Mouse (Mus musculus): ENCODE measurements around the gene Larp4b. TPM values are rescaled to one million over a fixed set of nuclear protein-coding genes. Genes with fewer than 3 reads are reported as not detected.

Gene Larp4b
- polyA plus RNA-seq, 1 experiment from 2014 or later = 38.1 TPM

DNA sequence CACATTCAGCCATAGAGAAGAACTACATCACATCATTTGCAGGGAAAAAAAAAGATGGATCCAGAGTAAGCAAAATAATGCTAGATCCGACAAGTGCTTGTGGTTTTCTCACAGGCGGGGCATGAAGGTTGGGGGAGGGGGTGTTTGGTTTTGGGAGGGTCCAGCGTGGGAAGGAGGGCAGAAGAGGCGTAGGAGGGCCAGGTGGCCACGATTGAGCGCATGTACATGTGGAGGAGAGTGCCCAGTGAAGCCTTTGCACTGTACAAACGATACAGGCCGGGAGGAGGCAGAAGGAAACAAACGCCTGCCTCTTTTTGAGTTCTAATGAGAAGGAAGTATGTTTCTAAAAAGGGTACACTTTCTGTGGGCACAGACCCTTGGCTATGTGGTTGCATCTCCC, 60.1 kb downstream of the Larp4b start:
- no peak overlapping the region for H3K27ac ChIP-seq (replicated peaks)
- no peak for ATAC-seq (ENCODE audit: low FRiP score, low read depth)
- WGBS = 93% methylated on average over 9 of the region's 9 CpGs
- H3K36me3 ChIP-seq = peaks cover 47% of the 10 kb centered on the region
- no peak overlapping the region for H3K9ac ChIP-seq
- no peak overlapping the region for H3K4me3 ChIP-seq
- H3K4me2 ChIP-seq = no peak overlapping the region
- no peaks in the 10 kb centered on the region for H3K4me1 ChIP-seq (replicated peaks)
- no peaks in the 10 kb centered on the region for H3K9me3 ChIP-seq
- no peaks in the 10 kb centered on the region for H3K27me3 ChIP-seq

DNA sequence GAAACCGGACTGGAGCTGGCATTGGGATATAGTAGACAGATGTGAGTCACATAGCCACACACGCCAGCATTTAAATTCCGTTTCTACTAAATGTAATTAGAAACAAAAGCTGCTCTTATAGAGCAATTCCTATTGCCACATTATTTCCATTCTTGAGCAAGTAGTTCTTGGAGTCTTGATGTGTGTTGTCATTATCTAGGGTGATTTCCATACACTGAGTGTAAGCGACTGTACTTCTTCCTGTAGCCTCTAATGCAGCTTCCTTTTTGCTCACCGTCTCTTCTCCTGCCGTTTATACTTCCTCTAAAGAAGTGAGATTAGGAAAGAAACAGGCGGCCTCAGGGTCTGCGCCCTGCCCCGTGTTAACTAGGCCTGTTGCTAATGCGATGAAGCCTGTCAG, 65.6 kb downstream of the Larp4b start:
- H3K9ac ChIP-seq = no peak overlapping the region
- no peaks in the 10 kb centered on the region for H3K9me3 ChIP-seq
- no peak overlapping the region for H3K4me2 ChIP-seq
- H3K4me3 ChIP-seq = no peak overlapping the region
- no peaks in the 10 kb centered on the region for H3K27me3 ChIP-seq
- 96% methylated on average over 10 of the region's 10 CpGs for WGBS
- H3K36me3 ChIP-seq = peaks cover 49% of the 10 kb centered on the region
- no peak for ATAC-seq (ENCODE audit: low FRiP score, low read depth)
- H3K27ac ChIP-seq (replicated peaks) = no peak overlapping the region
- H3K4me1 ChIP-seq (replicated peaks) = no peaks in the 10 kb centered on the region

DNA sequence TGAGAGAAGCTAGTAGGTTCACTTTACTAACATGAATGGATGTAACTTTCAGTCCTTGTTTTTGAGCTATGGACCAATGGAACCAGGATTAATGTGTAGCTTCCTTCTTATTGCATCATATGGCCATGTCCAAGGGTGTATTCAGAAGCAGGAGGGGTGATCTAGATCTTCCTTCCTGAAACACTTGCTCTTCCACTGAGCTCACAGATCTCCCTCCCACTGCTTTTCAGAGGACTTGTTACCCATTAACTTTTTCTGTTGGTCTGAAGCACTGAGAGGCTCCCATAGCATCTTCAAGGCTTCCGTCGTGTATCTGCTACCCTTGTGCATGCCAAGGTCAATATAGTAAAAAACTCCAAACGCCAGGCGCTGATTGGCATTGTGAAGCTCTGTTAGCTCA, 69.2 kb downstream of the Larp4b start:
- WGBS = 97% methylated on average over 4 of the region's 4 CpGs
- Histone ChIP-seq H3K4me3 (no peak overlapping the region), H3K27ac (replicated peaks) (no peak overlapping the region), H3K9me3 (no peaks in the 10 kb centered on the region), H3K36me3 (peaks cover 60% of the 10 kb centered on the region), H3K4me1 (replicated peaks) (no peaks in the 10 kb centered on the region), H3K4me2 (no peak overlapping the region), H3K27me3 (no peaks in the 10 kb centered on the region), H3K9ac (no peak overlapping the region)
- ATAC-seq (ENCODE audit: low FRiP score, low read depth) = no peak

DNA sequence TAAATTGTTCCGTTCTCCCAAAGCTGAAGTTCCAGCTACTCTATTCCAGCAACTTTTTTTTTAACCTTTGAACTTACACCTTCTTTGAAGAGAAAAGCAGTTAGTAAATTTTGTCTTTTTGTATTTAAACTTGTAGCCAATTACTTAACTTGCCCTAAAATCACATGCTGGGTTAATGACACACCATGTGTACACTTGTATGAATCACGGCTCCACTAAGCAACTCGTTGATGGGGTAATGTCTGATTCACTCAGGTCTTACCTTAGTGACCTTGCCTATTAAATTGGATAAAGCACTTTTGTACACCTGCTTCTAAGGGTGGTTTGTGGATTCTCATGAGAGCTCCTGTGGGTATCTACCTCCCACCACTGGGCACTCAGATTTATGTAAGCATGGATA, 74.2 kb downstream of the Larp4b start:
- H3K27ac ChIP-seq (replicated peaks) = no peak overlapping the region
- H3K36me3 ChIP-seq = peaks cover 56% of the 10 kb centered on the region
- H3K4me2 ChIP-seq = no peak overlapping the region
- H3K9me3 ChIP-seq = no peaks in the 10 kb centered on the region
- H3K9ac ChIP-seq = no peak overlapping the region
- H3K4me1 ChIP-seq (replicated peaks) = no peaks in the 10 kb centered on the region
- no peak overlapping the region for H3K4me3 ChIP-seq
- no peak for ATAC-seq (ENCODE audit: low FRiP score, low read depth)
- 90% methylated on average over 3 of the region's 3 CpGs for WGBS
- no peaks in the 10 kb centered on the region for H3K27me3 ChIP-seq

DNA sequence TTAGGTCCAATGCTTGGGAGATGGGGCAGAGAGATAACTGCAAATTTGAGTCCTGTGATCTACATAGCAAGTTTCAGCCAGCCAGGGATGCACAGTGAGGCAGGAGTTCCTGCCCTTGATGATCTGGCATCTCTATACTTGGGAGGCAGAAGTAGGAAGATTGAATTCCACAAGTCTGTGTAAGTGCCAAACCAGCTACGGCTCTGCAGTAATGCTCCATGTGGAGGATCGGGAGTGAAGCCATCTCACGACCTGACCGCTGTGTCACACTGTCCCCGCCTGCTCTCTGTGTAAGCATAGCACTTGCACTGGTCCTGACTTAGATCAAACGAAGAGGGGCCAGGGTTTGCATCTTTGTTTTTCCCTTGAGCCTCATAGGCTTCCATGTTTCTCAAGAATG, 75.9 kb downstream of the Larp4b start:
- Histone ChIP-seq H3K36me3 (peaks cover 62% of the 10 kb centered on the region), H3K9me3 (no peaks in the 10 kb centered on the region), H3K4me1 (replicated peaks) (no peaks in the 10 kb centered on the region), H3K27ac (replicated peaks) (no peak overlapping the region), H3K9ac (no peak overlapping the region), H3K4me3 (no peak overlapping the region), H3K27me3 (no peaks in the 10 kb centered on the region), H3K4me2 (no peak overlapping the region)
- 92% methylated on average over 6 of the region's 6 CpGs for WGBS
- ATAC-seq (ENCODE audit: low FRiP score, low read depth) = no peak

DNA sequence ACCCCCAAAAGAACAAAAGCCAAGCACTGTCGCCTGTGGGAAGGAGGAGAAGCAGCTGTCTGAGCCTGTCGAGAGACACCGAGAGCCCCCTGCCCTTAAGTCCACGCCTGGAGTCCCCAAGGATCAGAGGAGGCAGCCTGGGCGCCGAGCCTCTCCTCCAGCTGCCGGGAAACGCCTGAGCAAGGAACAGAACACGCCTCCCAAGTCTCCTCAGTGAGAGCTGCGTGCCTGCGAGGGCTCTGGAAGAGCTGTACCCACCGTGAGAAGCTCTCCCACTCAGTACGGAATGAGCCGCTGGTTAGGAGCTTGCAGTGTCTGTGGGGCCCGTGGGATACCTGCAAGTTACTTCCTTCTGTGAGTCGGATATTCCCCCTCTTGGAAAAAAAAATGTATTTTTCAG, 77.0 kb downstream of the Larp4b start:
- Histone ChIP-seq H3K27me3 (no peaks in the 10 kb centered on the region), H3K4me3 (no peak overlapping the region), H3K9me3 (no peaks in the 10 kb centered on the region), H3K4me1 (replicated peaks) (no peaks in the 10 kb centered on the region), H3K4me2 (no peak overlapping the region), H3K36me3 (peaks cover 54% of the 10 kb centered on the region), H3K9ac (no peak overlapping the region), H3K27ac (replicated peaks) (no peak overlapping the region)
- 87% methylated on average over 16 of the region's 16 CpGs for WGBS
- no peak for ATAC-seq (ENCODE audit: low FRiP score, low read depth)

DNA sequence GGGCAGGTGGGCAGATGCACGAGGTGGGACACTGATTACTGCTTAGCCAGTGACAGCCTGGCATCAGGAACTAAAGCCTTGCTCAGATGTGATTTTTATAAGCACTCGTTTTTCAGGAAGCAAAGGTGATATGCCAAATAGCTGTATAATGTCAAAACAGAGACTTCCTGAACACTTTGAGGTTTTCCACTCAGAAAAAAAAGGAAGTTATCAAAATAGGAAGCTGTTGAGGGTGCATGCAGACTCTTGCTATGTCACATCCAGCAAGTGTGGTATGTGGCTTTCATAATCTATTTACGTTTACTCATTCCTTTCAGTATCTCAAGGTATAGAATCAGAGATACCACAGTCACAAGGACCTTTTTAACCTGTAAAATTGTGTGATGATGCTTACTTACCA, 79.7 kb downstream of the Larp4b start:
- H3K4me2 ChIP-seq = no peak overlapping the region
- 91% methylated on average over 3 of the region's 3 CpGs for WGBS
- peaks cover 33% of the 10 kb centered on the region for H3K36me3 ChIP-seq
- no peak overlapping the region for H3K9ac ChIP-seq
- no peaks in the 10 kb centered on the region for H3K9me3 ChIP-seq
- no peak overlapping the region for H3K4me3 ChIP-seq
- H3K27ac ChIP-seq (replicated peaks) = no peak overlapping the region
- no peaks in the 10 kb centered on the region for H3K27me3 ChIP-seq
- H3K4me1 ChIP-seq (replicated peaks) = no peaks in the 10 kb centered on the region
- no peak for ATAC-seq (ENCODE audit: low FRiP score, low read depth)

DNA sequence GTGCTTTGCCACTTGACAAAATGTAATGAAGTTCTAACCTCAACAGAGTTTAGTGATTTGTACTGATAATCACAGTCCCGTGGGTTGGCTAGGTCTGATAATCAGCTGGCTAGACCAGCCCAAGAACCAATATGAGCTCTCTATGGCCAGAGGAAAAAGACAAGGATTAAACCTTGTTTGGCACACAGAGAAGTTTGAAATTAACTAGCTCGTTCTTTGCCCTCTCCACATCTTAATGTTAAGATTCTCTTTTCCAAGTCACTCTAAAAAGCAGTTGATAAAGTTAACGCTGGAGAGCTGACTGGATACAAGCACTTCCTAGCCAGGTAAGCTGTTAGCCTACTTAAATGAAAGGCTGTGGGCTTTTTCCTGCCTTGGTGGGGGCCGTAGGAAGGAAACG, 81.5 kb downstream of the Larp4b start:
- Histone ChIP-seq H3K4me1 (replicated peaks) (no peaks in the 10 kb centered on the region), H3K27me3 (no peaks in the 10 kb centered on the region), H3K4me2 (no peak overlapping the region), H3K36me3 (peaks cover 20% of the 10 kb centered on the region), H3K9ac (no peak overlapping the region), H3K9me3 (no peaks in the 10 kb centered on the region), H3K4me3 (no peak overlapping the region), H3K27ac (replicated peaks) (no peak overlapping the region)
- WGBS = 92% methylated on average over 5 of the region's 5 CpGs
- ATAC-seq (ENCODE audit: low FRiP score, low read depth) = no peak

DNA sequence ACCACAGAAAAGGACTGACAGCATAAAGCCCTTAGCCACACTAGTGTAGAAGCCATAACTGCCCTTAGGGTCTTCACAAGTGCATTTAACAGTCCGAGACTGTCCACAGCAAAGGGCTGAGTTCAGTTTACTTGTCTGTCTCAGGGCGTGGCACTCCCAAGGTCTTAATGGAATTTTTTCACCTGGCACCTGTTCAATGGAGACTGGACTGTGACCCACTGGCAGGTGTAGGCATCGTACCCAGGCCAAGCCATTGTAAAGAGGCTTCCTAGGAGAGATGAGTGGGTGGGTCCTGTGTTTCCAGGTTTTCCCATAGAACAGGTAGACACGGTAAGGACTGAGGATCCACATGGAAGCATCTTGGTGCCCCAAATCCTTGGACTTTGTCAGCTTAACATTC, 84.6 kb downstream of the Larp4b start:
- H3K9ac ChIP-seq = no peak overlapping the region
- H3K9me3 ChIP-seq = no peaks in the 10 kb centered on the region
- no peaks in the 10 kb centered on the region for H3K4me1 ChIP-seq (replicated peaks)
- H3K27me3 ChIP-seq = no peaks in the 10 kb centered on the region
- no peak overlapping the region for H3K4me2 ChIP-seq
- H3K36me3 ChIP-seq = peaks cover 5% of the 10 kb centered on the region
- WGBS = 98% methylated on average over 4 of the region's 4 CpGs
- no peak overlapping the region for H3K4me3 ChIP-seq
- no peak for ATAC-seq (ENCODE audit: low FRiP score, low read depth)
- no peak overlapping the region for H3K27ac ChIP-seq (replicated peaks)

DNA sequence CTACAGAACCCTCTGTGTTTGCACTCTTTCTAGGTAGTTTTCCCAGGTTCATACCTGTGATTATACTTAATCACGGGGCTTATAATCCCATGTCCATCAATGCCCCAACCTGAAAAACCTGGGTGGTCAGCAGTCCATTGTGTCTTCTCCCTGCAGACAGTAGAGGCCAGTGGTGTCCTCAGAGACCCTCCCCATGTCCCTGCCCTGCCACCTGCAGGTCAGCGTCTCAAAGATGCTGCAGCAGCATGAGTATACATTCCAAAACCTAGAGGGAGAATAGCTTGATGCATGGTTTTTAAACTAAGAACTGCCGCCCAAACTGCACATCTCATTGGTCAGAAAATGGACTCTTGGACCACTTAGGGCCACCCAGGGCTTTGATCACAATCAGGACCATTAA, 85.0 kb downstream of the Larp4b start:
- H3K27ac ChIP-seq (replicated peaks) = no peak overlapping the region
- H3K4me2 ChIP-seq = no peak overlapping the region
- no peak overlapping the region for H3K9ac ChIP-seq
- H3K4me1 ChIP-seq (replicated peaks) = no peaks in the 10 kb centered on the region
- H3K4me3 ChIP-seq = no peak overlapping the region
- H3K36me3 ChIP-seq = peaks cover 4% of the 10 kb centered on the region; the same call in 1 of the 2 replicates
- H3K27me3 ChIP-seq = no peaks in the 10 kb centered on the region
- H3K9me3 ChIP-seq = no peaks in the 10 kb centered on the region
- no peak for ATAC-seq (ENCODE audit: low FRiP score, low read depth)
- 62% methylated on average over 3 of the region's 3 CpGs for WGBS

DNA sequence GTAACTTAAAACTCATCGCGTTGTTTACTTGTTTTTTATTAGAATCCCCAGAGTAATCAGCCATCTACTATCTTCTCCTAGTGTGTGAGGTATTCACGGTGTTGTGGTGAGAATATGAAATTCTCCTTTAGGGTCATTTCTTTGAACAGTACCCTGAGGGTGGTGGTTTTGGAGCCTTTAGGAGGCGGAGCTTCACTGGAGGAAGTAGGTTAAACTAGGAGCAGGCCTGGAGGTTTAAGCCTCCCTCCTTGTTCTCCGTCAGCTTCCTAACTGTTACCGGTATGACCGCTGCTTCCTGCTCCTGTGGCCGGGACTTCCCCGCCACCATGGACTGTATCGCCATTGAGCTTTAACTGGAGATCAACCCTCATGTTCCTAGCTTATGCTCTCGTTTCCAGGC, 86.5 kb downstream of the Larp4b start:
- Histone ChIP-seq H3K4me1 (replicated peaks) (no peaks in the 10 kb centered on the region), H3K4me2 (no peak overlapping the region), H3K4me3 (no peak overlapping the region), H3K9ac (no peak overlapping the region), H3K36me3 (no peaks in the 10 kb centered on the region), H3K9me3 (no peaks in the 10 kb centered on the region), H3K27me3 (no peaks in the 10 kb centered on the region), H3K27ac (replicated peaks) (no peak overlapping the region)
- 66% methylated on average over 11 of the region's 11 CpGs for WGBS
- no peak for ATAC-seq (ENCODE audit: low FRiP score, low read depth)

DNA sequence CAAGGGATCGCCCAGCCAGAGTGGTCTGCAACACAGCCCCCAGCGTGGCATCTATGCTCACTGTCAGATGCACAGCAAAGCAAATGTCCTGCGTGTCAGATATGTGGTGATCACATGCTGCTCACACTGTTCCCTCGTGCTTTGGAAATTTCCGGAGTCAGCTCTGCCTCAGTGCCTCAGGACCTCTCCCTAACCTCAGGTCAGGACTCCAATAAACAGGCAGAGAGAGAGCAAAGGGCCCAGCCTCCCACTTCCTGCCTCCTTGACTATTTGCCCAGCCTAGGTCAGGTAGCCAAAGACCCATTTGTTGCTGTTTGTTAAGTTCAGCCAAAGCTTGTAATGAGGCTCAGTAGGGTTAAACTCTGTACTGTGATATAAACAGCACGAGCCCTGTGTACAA, 87.4 kb downstream of the Larp4b start:
- WGBS = 85% methylated on average over 6 of the region's 6 CpGs
- Histone ChIP-seq H3K9ac (no peak overlapping the region), H3K36me3 (no peaks in the 10 kb centered on the region), H3K4me1 (replicated peaks) (no peaks in the 10 kb centered on the region), H3K4me3 (no peak overlapping the region), H3K27ac (replicated peaks) (no peak overlapping the region), H3K4me2 (no peak overlapping the region), H3K27me3 (no peaks in the 10 kb centered on the region), H3K9me3 (no peaks in the 10 kb centered on the region)
- ATAC-seq (ENCODE audit: low FRiP score, low read depth) = no peak

DNA sequence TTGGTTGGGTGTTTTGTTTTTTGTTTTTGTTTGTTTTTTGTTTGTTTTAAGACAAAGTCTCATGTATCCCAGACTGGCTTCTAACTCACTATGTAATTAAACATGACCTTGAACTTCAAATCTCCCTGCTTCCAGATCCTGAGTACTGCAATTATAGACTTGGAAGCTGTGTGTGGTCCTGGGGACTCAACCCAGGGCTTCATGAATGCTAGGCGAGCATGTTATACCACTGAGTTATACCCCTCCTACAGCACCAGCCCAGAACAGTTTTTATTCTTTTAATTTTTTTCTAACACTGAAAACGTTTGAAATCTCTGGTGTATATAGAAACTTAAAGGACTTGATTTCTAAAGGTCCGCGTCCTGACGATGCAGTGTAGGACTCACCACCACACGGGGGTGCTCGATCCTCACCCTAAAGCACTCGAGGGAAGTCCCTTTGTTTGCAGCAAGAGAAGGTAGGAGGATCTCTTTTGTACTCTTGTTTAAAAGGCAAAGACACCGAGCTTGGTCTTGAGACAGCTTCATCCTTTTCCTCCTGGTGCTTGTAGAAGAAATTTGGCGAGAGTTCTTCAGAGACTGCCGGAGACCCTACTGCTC, 88.1 kb downstream of the Larp4b start:
- no peak overlapping the region for H3K4me3 ChIP-seq
- H3K4me2 ChIP-seq = no peak overlapping the region
- WGBS = 9% methylated on average over 11 of the region's 11 CpGs
- H3K4me1 ChIP-seq (replicated peaks) = no peaks in the 10 kb centered on the region
- H3K27ac ChIP-seq (replicated peaks) = peak overlapping the region; percentile 62; the same call in 1 of the 2 replicates
- no peaks in the 10 kb centered on the region for H3K36me3 ChIP-seq
- H3K9me3 ChIP-seq = no peaks in the 10 kb centered on the region
- peak; percentile 78 for ATAC-seq (ENCODE audit: low FRiP score, low read depth)
- no peak overlapping the region for H3K9ac ChIP-seq
- no peaks in the 10 kb centered on the region for H3K27me3 ChIP-seq

Data from hindbrain, embryonic 15.5 days (tissue).